Mouse (Mus musculus): ENCODE data around the gene Prkcb.

The Prkcb gene

DNA sequence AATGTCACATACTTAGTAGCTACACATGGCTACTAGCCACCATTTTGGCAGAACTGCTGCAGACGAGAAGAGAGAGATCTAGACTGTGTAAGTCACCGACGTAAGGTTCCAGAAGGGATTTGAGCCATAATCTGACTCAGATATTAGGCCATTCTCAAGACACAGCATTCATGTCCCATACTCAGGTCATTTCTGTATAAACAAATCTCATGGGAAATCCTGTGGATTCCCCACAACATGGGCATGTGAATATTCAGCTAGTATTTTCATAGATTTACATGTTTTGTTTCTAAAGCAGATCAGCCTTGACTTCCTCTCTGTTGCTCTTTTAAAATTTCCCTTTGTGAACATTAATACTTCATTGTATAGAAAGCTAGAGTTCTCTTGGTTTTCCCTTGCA is 39.4 kb downstream of the Prkcb start:
- no peak for DNase-seq

GRCm38 (mm10) chr7:122328466-122328865 is 39.9 kb downstream of the Prkcb start:
- DNase-seq: no peak

DNA sequence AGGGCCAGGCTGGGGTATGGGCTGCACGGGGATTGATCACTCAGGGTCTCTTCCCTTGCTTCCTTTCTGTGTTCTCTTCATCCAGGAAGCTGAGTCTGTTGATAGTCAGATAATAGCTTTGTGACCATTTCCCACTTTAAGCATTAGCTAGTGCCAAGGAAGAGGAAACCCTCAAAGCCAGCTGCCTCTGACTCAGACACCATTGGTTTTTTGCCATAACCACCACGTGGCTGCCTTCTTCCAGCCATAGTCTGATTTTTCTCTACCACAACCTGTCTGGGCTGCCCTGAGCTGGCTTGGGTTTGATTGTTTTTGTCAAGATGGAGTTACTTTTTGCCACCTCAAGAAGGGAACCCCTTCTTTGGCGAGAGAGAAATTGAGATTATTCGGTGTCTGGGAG is 41.0 kb downstream of the Prkcb start:
- no peak for DNase-seq

GRCm38 (mm10) chr7:122333686-122334085 is 45.1 kb downstream of the Prkcb start:
- no peak for DNase-seq

DNA sequence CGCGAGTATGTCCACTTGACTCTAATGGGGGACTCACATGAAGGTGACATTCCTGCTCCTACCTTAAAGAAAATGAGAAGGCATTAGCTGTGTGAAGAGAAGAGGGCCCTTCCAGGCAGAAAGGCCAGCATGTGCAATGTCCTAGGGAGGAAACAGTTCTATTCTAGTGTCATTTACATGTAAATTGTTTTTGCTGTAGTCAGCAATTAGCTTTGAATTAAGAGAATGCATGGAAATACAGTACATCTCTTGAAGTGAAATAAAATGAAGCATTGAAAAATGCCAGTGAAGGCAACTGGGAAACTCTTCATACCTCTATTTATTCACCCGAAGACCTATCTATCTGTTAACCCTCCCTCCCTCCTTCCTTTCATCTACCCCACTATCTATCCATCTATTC is 48.8 kb downstream of the Prkcb start:
- no peak for DNase-seq

DNA sequence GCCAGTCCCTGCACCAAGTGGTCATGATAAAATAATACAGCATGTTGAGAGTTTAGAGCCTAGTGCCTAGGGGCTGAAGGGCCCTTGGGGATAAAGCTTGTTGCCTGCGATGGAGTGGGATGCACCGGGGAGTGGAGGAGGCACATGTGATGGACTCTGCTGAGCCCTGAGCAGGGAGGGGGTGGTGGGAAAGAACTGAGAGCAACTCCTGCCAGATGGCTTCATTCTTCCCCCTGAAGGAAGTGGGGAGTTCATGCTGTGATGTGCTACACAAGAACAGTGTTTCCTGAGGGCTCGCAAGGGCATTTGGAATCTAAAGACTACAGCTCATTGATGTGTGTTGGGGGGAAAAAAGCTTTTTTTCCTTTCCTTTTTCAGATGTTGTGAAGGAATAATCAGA is 49.5 kb downstream of the Prkcb start:
- DNase-seq: no peak

GRCm38 (mm10) chr7:122339476-122339875 is 50.9 kb downstream of the Prkcb start:
- no peak for DNase-seq

- no peak for DNase-seq
These were observed 53.3 kb downstream of the Prkcb start for GRCm38 (mm10) chr7:122341813-122342212.

DNA sequence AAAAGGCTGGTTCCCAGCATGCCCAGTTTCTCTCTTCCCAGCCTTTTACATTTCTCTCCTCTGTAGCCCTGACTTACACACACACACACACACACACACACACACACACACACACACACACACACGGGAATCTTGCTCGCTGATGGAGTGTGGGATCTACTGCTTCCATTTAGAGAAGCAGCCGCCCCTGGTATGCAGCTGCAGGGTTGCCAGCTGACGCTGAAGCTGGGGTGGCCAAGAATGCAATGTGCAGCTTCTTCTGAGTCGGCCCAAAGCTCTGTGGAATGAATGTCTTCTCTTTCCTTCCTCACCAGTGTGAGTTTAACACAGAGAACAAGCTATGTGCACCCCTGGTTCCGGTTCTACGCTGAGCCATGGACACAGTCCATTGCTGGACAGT is 56.1 kb downstream of the Prkcb start:
- peak; percentile 16 to 59 for DNase-seq

- DNase-seq: no peak
These were observed 58.0 kb downstream of the Prkcb start for GRCm38 (mm10) chr7:122346251-122347242.

DNA sequence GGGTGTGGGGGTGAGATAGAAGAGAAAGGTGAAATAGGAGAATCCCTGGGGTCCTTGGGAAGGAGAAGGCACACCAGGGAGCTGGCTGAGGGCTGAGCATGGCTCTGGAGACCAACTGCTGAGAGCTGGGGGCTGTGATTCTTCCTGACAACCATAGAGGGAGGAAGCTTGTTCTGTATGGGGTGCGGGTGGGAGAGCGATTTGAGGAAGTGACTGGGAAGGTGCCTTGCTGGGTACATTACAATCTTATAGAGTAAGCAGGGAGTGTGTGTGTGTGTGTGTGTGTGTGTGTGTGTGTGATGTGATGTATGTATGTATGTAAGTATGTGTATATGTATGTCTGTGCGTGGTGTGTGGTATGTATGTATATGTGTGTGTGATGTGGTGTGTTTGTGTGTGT is 58.9 kb downstream of the Prkcb start:
- no peak for DNase-seq

GRCm38 (mm10) chr7:122349961-122350360 is 61.4 kb downstream of the Prkcb start:
- no peak for DNase-seq

DNA sequence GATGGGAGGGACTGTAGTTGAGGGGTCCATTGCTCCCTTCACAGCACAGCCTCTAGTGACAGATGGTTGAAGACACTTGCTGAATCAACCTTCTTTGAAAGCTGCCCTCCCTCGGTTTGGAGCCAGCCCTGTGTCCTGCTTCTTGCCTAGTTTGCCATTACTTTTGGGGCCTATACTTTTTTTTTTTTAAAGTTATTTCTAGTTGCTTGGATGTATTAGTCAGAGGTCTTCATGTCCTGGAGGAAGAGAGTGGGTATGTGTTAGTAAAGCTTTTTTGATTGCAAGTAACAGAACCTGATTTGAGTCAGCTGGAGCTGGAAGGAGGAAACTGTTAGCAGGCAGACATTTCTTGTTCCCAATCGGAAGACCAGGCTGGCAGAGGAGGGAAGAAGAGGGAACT is 62.2 kb downstream of the Prkcb start:
- DNase-seq: no peak

DNA sequence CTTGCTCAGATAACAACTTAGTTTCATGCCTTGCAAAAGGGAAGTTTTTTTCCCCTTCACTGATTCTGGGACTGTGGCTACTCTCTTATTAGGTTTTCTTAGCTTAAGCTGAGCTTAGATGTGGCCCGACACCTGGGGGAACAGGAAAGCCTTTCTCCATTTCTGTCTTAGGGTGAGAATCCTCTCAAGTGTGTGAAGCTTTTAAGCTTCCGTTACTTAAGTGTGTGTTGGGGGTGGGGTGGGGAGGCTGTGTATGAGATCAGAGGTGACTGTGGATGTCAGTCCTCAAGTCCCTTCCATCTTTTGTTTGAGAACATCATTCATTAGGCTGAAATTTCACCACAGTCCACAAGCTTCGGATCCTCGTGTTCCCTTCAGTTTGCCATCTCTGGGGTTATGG is 63.3 kb downstream of the Prkcb start:
- DNase-seq: no peak

GRCm38 (mm10) chr7:122352566-122353277 is 64.2 kb downstream of the Prkcb start:
- DNase-seq: peak; percentile 10 to 42

DNA sequence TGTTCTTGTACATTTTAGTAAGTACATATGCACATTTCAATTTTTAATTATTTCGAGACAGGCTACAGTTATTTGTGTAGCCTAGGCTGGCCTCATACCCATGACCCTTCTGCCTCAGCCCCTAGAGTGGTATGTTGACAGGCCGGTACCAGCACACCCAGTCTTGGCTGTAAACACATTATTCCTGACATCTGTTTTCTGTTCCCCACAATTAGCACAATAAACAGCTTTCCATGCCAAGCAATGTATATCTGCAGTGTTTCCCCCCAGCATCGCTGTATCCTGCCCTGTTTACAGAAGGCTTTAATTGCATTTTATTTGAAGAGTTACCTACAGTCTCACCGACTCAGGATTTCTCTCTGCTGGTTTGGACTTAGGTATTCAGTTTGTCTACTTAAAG is 64.8 kb downstream of the Prkcb start:
- no peak for DNase-seq

DNA sequence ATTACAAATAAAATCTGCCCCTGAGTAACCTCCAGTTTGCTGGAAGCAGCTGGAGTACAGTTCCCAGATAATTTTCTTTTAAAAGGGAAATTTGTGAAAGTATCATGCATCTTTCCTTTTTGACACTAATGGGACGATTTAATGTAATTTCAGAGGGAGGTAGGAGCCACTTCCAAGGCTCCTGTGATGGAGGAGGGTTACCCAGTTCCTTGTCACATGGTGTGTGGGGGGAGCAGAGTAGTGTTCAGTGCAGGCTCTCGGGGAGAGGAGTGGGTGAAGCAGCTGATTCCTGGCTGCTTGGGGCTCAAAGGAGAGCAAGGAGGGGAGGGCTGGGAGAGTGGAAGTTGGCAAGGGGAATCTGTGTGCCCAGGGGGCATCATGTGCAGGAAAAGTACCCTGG is 68.4 kb downstream of the Prkcb start:
- DNase-seq: no peak

GRCm38 (mm10) chr7:122357847-122358246 is 69.3 kb downstream of the Prkcb start:
- peak; percentile 27 to 40 for DNase-seq

GRCm38 (mm10) chr7:122366635-122367034 is 78.1 kb downstream of the Prkcb start:
- no peak for DNase-seq

GRCm38 (mm10) chr7:122367303-122368007 is 78.9 kb downstream of the Prkcb start:
- DNase-seq: no peak

DNA sequence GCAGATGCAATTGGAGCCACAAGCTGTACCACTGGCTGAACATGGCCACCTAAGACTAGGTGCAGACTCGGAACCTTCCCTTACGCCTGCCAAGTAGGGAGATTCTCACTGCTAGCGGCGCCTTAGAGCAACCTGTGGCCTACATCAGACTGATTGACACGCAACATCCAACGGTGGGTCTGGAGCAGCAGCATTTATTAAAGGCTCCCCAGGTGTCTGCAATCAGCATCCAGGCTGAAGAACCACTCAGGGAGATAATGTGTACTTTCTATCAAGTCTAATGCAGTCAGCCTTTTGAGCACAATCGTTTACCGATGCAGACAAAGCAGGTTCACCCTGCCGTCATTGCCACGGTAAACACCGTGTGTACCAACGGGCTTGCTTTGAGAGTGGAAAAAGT is 81.9 kb downstream of the Prkcb start:
- no peak for DNase-seq

- no peak for DNase-seq
These were observed 83.4 kb downstream of the Prkcb start for GRCm38 (mm10) chr7:122371947-122372346.

GRCm38 (mm10) chr7:122372349-122372748 is 83.8 kb downstream of the Prkcb start:
- no peak for DNase-seq

All from lung, postnatal 4 days (tissue).